Mouse (Mus musculus) liver, postnatal 0 days (tissue): ENCODE data around the gene Gna12. TPM values are rescaled to one million over a fixed set of nuclear protein-coding genes. Genes with fewer than 3 reads are reported as not detected.

Experiments used
- ATAC-seq: fragments of 200-750 bp; cut with Nextera tagmentation; 2 replicates; pipeline ENCODE4 v1.8.0; 2017; ENCODE audit warnings: mild to moderate bottlenecking, moderate library complexity
- DNase-seq: peaks from one replicate; pipeline ENCODE4 v3.0.0-alpha.2; 2016
- H3K27ac ChIP-seq: fragments of 300-500 bp; sonication (generic); 2 replicates; pipeline ENCODE4 v1.5.1; 2014; ENCODE audit warnings: antibody characterized with exemption, moderate library complexity, mild to moderate bottlenecking, low read depth
- H3K27me3 ChIP-seq: fragments of 300-500 bp; sonication (generic); 2 replicates; pipeline ENCODE4 v1.6.1; 2014; ENCODE audit warnings: low read length, control low read depth, mixed read lengths; ENCODE audit not compliant: insufficient read depth
- H3K36me3 ChIP-seq: fragments of 300-500 bp; sonication (generic); replicated peaks from 2 replicates; pipeline ENCODE4 v1.6.1; 2014; ENCODE audit warnings: mild to moderate bottlenecking, control low read depth, low read length, moderate library complexity, mixed read lengths; ENCODE audit not compliant: insufficient read depth
- H3K4me1 ChIP-seq: fragments of 300-500 bp; sonication (generic); 2 replicates; pipeline ENCODE4 v1.6.1; 2014; ENCODE audit warnings: antibody characterized with exemption, mild to moderate bottlenecking, control low read depth; ENCODE audit not compliant: insufficient read depth
- H3K4me2 ChIP-seq: fragments of 300-500 bp; sonication (generic); 2 replicates; pipeline ENCODE4 v1.6.1; 2014; ENCODE audit warnings: low read depth, mild to moderate bottlenecking, low read length, moderate library complexity, mixed read lengths
- H3K4me3 ChIP-seq: fragments of 300-500 bp; sonication (generic); 2 replicates; pipeline ENCODE4 v1.5.1; 2014; ENCODE audit warnings: low read depth, low read length
- H3K9ac ChIP-seq: fragments of 300-500 bp; sonication (generic); replicated peaks from 2 replicates; pipeline ENCODE4 v1.6.1; 2014; ENCODE audit warnings: mild to moderate bottlenecking, moderate library complexity
- H3K9me3 ChIP-seq: fragments of 300-500 bp; sonication (generic); 2 replicates; pipeline ENCODE4 v1.6.1; 2016; ENCODE audit warnings: mild to moderate bottlenecking, control low read depth, low read length, mixed read lengths
- CTCF ChIP-seq: sonication (generic); IDR thresholded peaks from 2 replicates; pipeline ENCODE4 v1.5.1; 2016; ENCODE audit warnings: antibody characterized with exemption, low read depth
- EP300 ChIP-seq: IDR thresholded peaks from 2 replicates; pipeline ENCODE4 v1.6.1; 2016; ENCODE audit warnings: antibody characterized with exemption, low read depth, mild to moderate bottlenecking
- WGBS: fragments of 180-500 bp; shearing (Covaris S2); extraction: QIAGEN DNeasy Blood & Tissue Kit; methylation state at CpG from one replicate; pipeline ENCODE4 v1.1.7; 2014; ENCODE audit not compliant: insufficient replicate concordance; 5-methylcytosine and 5-hydroxymethylcytosine counted together
- polyA plus RNA-seq: library from polyadenylated mRNA; unstranded; fragments of >200 nt; fragmentation: Nextera tagmentation; extraction: Ambion mirVana; gene quantifications from 2 replicates; pipeline ENCODE4 v1.2.1, GENCODE M21; 2015

The Gna12 gene
- polyA plus RNA-seq, 1 experiment from 2014 or later, result 12.7 TPM

DNA sequence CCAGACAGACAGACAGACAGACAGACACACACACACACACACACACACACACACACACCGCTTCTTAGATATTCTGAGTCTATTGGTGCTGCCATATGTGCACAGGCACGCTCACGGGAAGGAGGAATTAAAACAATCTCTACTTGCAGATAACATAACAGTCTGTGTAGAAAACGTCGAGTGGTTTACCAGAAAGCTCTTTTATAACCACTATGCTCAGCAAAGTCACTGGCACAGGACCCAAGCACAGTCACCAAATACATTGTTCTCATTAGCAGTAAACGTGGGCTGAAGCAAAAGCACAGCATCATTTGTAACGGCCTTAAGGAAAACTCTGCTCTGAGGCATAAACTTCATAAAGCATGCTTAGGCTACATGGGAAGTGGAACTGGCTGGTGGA lies 6.1 kb downstream of the Gna12 start:
- TF ChIP-seq CTCF (no peak), EP300 (no peak)
- Histone ChIP-seq H3K27me3 (no peaks in the 10 kb centered on the region), H3K27ac (0 out of 2 replicates have a peak overlapping the region, but pooled peaks have one; percentile 11), H3K9me3 (no peaks in the 10 kb centered on the region), H3K4me1 (peaks cover 31% of the 10 kb centered on the region), H3K36me3 (no peaks in the 10 kb centered on the region), H3K4me2 (no peak overlapping the region), H3K9ac (no peak overlapping the region), H3K4me3 (no peak overlapping the region)
- 56% methylated on average over 7 of the region's 7 CpGs for WGBS
- ATAC-seq (no peak), DNase-seq (no peak)

GRCm38 (mm10) chr5:140823386-140823785 lies 6.8 kb downstream of the Gna12 start:
- no peak for TF ChIP-seq EP300
- TF ChIP-seq CTCF, result no peak
- H3K9ac ChIP-seq, result no peak overlapping the region
- peaks cover 30% of the 10 kb centered on the region for H3K4me1 ChIP-seq
- WGBS, result 81% methylated on average over 2 of the region's 2 CpGs
- H3K27me3 ChIP-seq, result no peaks in the 10 kb centered on the region
- H3K27ac ChIP-seq, result peak overlapping the region; percentile 20; the same call in 1 of the 2 replicates
- H3K36me3 ChIP-seq, result no peaks in the 10 kb centered on the region
- no peaks in the 10 kb centered on the region for H3K9me3 ChIP-seq
- DNase-seq (no peak), ATAC-seq (peak; percentile 62)
- H3K4me2 ChIP-seq, result no peak overlapping the region
- no peak overlapping the region for H3K4me3 ChIP-seq

DNA sequence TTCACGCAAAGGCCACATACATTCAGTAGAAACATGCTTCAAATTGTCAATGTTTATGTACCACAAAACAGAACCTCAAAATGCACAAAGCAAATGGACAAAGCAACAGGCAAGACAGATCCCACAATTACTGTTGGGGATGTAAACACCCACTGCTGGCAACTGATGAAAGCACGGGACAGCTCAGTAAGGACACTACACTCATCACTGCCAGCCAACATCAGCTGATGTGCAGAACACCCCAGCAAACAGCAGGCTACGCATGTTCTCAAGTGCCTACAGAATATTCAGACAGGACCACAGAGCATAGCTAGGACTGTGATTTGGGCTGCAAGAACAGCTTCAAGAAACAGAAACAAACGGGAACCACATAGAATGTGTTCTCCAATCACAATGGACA lies 8.3 kb downstream of the Gna12 start:
- Histone ChIP-seq H3K9me3 (no peaks in the 10 kb centered on the region), H3K36me3 (no peaks in the 10 kb centered on the region)
- no peak for DNase-seq

DNA sequence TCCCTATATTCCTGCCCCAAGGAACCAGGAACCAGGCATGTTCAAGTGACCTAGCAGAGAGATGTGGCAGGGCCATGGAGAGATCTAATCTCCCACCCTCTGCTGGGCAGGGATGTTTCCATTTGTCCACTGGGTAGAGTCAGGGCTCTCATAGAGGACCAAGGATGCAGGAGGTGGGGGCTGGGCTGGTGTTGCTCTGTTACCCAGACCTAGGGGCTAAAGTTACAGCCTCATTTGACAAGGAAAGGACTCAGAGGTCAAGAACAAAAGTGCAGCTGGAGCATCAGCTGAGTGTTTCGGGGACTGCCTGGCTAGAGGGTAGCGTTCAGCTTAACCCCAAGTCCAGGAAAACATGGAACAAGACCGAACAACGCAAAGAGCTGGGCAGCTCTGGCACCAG lies 9.7 kb downstream of the Gna12 start:
- Histone ChIP-seq H3K27me3 (no peaks in the 10 kb centered on the region), H3K9ac (no peak overlapping the region), H3K4me3 (no peak overlapping the region), H3K4me2 (no peak overlapping the region), H3K27ac (no peak overlapping the region), H3K36me3 (no peaks in the 10 kb centered on the region), H3K4me1 (peaks cover 47% of the 10 kb centered on the region), H3K9me3 (no peaks in the 10 kb centered on the region)
- no peak for DNase-seq
- TF ChIP-seq EP300, result no peak
- no peak for TF ChIP-seq CTCF
- no peak for ATAC-seq
- 86% methylated on average over 4 of the region's 4 CpGs for WGBS

More for the DNA sequence above, 8.3 kb downstream of the Gna12 start:
- 82% methylated on average over 4 of the region's 4 CpGs for WGBS
- Histone ChIP-seq H3K9ac (no peak overlapping the region), H3K4me1 (peaks cover 34% of the 10 kb centered on the region), H3K27me3 (no peaks in the 10 kb centered on the region), H3K4me3 (no peak overlapping the region), H3K27ac (no peak overlapping the region), H3K4me2 (no peak overlapping the region)
- TF ChIP-seq EP300 (no peak), CTCF (no peak)
- ATAC-seq, result no peak

- WGBS, result 75% methylated on average over 4 of the region's 4 CpGs
- Histone ChIP-seq H3K9me3 (no peaks in the 10 kb centered on the region), H3K9ac (no peak overlapping the region), H3K27ac (no peak overlapping the region), H3K4me3 (no peak overlapping the region), H3K4me2 (no peak overlapping the region), H3K27me3 (no peaks in the 10 kb centered on the region), H3K36me3 (no peaks in the 10 kb centered on the region), H3K4me1 (peaks cover 56% of the 10 kb centered on the region)
- TF ChIP-seq EP300 (no peak), CTCF (no peak)
- ATAC-seq (no peak), DNase-seq (no peak)
Measured at GRCm38 (mm10) chr5:140819594-140819993, 10.6 kb downstream of the Gna12 start.

DNA sequence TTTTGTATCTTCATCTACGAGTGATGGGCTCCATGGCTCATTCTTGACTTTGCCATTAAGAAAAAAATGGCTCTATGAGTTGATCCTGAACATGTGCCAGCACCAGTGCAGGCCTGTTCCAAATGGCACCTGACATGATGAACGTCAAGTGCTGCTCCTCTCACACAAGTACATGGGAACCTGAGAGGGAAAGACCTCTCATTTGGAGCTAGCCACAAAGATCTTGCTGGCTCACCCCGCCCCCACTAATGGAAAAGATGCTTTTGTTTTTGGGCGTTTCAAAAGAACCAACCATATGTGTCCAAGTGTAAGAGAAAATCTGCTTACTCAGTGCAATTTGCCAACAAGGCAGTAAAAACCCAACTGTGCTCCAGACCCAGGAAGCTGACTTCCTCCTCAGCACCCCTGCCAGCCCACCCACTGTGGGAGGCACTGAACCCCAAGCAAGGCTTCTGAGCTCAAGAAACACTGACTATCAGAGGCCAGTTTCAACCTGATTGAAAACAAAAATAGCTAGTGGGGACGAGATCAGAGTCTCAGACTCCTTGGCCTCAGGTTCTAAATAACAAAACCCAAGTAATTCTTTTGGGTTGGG lies 11.7 kb downstream of the Gna12 start:
- Histone ChIP-seq H3K4me2 (no peak overlapping the region), H3K27me3 (no peaks in the 10 kb centered on the region), H3K4me1 (peaks cover 67% of the 10 kb centered on the region), H3K9me3 (no peaks in the 10 kb centered on the region), H3K4me3 (no peak overlapping the region), H3K36me3 (no peaks in the 10 kb centered on the region), H3K27ac (peak overlapping the region; percentile 18; the same call in 1 of the 2 replicates), H3K9ac (no peak overlapping the region)
- DNase-seq (no peak), ATAC-seq (no peak)
- 64% methylated on average over 5 of the region's 5 CpGs for WGBS
- TF ChIP-seq EP300, result no peak
- no peak for TF ChIP-seq CTCF
